In the genomic region with DNA sequence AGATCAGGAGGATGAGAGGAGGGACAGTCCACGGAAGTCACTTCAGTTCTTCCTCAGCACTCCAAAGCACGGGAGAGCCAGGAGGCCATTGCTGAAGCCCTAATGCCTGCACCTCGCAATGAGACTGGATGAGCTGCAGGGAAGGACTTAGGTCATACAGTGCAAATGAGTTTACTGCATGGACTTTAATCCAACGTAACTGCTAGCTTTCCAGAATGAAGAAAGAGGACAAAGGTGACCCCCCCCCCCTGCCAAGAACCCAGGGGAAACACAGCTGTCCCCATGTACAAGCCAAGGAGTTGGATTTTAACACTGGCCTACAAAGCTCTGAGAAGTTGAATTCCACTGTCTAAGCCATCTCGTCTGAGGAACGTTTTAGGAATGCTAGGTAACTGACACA, we compare ENCODE assay signal across 16 mouse cellular contexts. TPM values are rescaled to one million over a fixed set of nuclear protein-coding genes. Genes with fewer than 3 reads are reported as not detected.
A peak's percentile ranks its signal among the peaks of the same experiment; 100 is the strongest.
DNase-seq lines count a peak whose midpoint lies in the region; ATAC-seq and TF ChIP-seq lines count a peak whose summit lies in the region.
"Had no signal": no experiment of that assay in that cellular context is flagged by ENCODE, and none has a peak within 500 bp of the region (broad histone marks: within the 10 kb centered on the region; RNA-seq: fewer than 3 reads in every experiment).

No protein-coding gene starts in this region.

- WGBS in kidney, embryonic 14.5 days, result 71% methylated on average over 6 of the region's 6 CpGs
- WGBS in intestine, postnatal 0 days, result 32% methylated on average over 6 of the region's 6 CpGs
- 69% methylated on average over 6 of the region's 6 CpGs for WGBS in liver, embryonic 16.5 days (ENCODE audit: insufficient replicate concordance)

- TF ChIP-seq POLR2A in bone marrow macrophage, adult 2 months (IDR thresholded peaks at IDR 0.05; ENCODE audit: borderline replicate concordance, low read depth, low read length), result no peak

- DNase-seq in kidney, adult 8-10 months, result peak; percentile 42 to 57
- DNase-seq in thymus, postnatal 25 days, result no peak
- DNase-seq in right cerebral cortex, postnatal 4 days, result no peak
- no peak for DNase-seq in heart, adult 8-10 months (ENCODE audit: low spot score)
- DNase-seq: gastrocnemius, postnatal 36 days; heart, postnatal 14 days; lung, postnatal 14 days; right cerebral cortex, adult 18-20 months had no signal

- no peaks in the 10 kb centered on the region for H3K4me1 ChIP-seq in kidney, embryonic 14.5 days (ENCODE audit: control insufficient read depth, insufficient read depth, low read length)
- H3K4me1 ChIP-seq in bone marrow macrophage, adult 2 months (ENCODE audit: control insufficient read depth, insufficient read depth, low read length), result peaks cover 18% of the 10 kb centered on the region
- peaks cover 18% of the 10 kb centered on the region for H3K4me1 ChIP-seq in intestine, postnatal 0 days (replicated peaks; ENCODE audit: control insufficient read depth, insufficient read depth, low read length)
- H3K4me1 ChIP-seq in liver, embryonic 16.5 days (ENCODE audit: control insufficient read depth, low read depth, low read length), result peaks cover 20% of the 10 kb centered on the region

- H3K4me3 ChIP-seq in kidney, embryonic 14.5 days (ENCODE audit: low read length), result no peak overlapping the region
- no peak overlapping the region for H3K4me3 ChIP-seq in bone marrow macrophage, adult 2 months (ENCODE audit: insufficient read depth, low read length)
- H3K4me3 ChIP-seq in intestine, postnatal 0 days (ENCODE audit: low read depth, low read length), result no peak overlapping the region
- no peak overlapping the region for H3K4me3 ChIP-seq in liver, embryonic 16.5 days (ENCODE audit: low read depth, low read length)
- H3K4me3 ChIP-seq: erythroblast, embryonic 14.5 days; limb, embryonic 10.5 days had no signal

- H3K9ac ChIP-seq in kidney, embryonic 14.5 days (ENCODE audit: low read depth, low read length), result no peak overlapping the region
- no peak overlapping the region for H3K9ac ChIP-seq in intestine, postnatal 0 days (ENCODE audit: low read depth, low read length)
- H3K9ac ChIP-seq in liver, embryonic 16.5 days (ENCODE audit: low read depth, low read length), result no peak overlapping the region

- no peak for TF ChIP-seq CTCF in bone marrow macrophage, adult 2 months (IDR thresholded peaks at IDR 0.05; ENCODE audit: low read depth, low read length)
- TF ChIP-seq CTCF in intestine, postnatal 0 days (IDR thresholded peaks at IDR 0.05; ENCODE audit: low read depth), result no peak

- ATAC-seq in kidney, embryonic 14.5 days (ENCODE audit: low FRiP score, low TSS enrichment), result no peak
- peak; percentile 89 for ATAC-seq in intestine, postnatal 0 days
- peak; percentile 35 for ATAC-seq in liver, embryonic 16.5 days (ENCODE audit: low read depth)

- no peak overlapping the region for H3K27ac ChIP-seq in kidney, embryonic 14.5 days (ENCODE audit: low read depth, low read length)
- 0 out of 2 replicates have a peak overlapping the region, but pooled peaks have one; percentile 7 for H3K27ac ChIP-seq in bone marrow macrophage, adult 2 months (ENCODE audit: insufficient read depth, low read depth, low read length)
- H3K27ac ChIP-seq in intestine, postnatal 0 days (ENCODE audit: low read depth, low read length), result peak overlapping the region; percentile 79
- H3K27ac ChIP-seq in liver, embryonic 16.5 days (ENCODE audit: low read length), result peak overlapping the region; percentile 59
- H3K27ac ChIP-seq: hindbrain, postnatal 0 days; limb, embryonic 10.5 days had no signal

- peaks cover 17% of the 10 kb centered on the region for H3K36me3 ChIP-seq in kidney, embryonic 14.5 days (ENCODE audit: control insufficient read depth, insufficient read depth, low read length)
- no peaks in the 10 kb centered on the region; the same call in 1 of the 2 replicates for H3K36me3 ChIP-seq in intestine, postnatal 0 days (ENCODE audit: control insufficient read depth, insufficient read depth)
- H3K36me3 ChIP-seq in liver, embryonic 16.5 days (ENCODE audit: control insufficient read depth, insufficient read depth), result no peaks in the 10 kb centered on the region; the same call in 1 of the 2 replicates

- no peaks in the 10 kb centered on the region for H3K9me3 ChIP-seq in kidney, embryonic 14.5 days (ENCODE audit: control insufficient read depth, low read length)
- no peaks in the 10 kb centered on the region for H3K9me3 ChIP-seq in intestine, postnatal 0 days (ENCODE audit: control insufficient read depth)
- H3K9me3 ChIP-seq in liver, embryonic 16.5 days (replicated peaks; ENCODE audit: control insufficient read depth, low read length), result no peaks in the 10 kb centered on the region
- H3K9me3 ChIP-seq: limb, embryonic 10.5 days had no signal

- no peaks in the 10 kb centered on the region for H3K27me3 ChIP-seq in kidney, embryonic 14.5 days (ENCODE audit: control insufficient read depth, insufficient read depth, low read length)
- no peaks in the 10 kb centered on the region for H3K27me3 ChIP-seq in intestine, postnatal 0 days (replicated peaks; ENCODE audit: control insufficient read depth, insufficient read depth, low read length)
- no peaks in the 10 kb centered on the region for H3K27me3 ChIP-seq in liver, embryonic 16.5 days (ENCODE audit: control insufficient read depth, insufficient read depth, low read depth, low read length)

- no peak overlapping the region for H3K4me2 ChIP-seq in kidney, embryonic 14.5 days (replicated peaks; ENCODE audit: low read depth, low read length)
- H3K4me2 ChIP-seq in intestine, postnatal 0 days (replicated peaks; ENCODE audit: low read depth), result no peak overlapping the region
- no peak overlapping the region for H3K4me2 ChIP-seq in liver, embryonic 16.5 days (ENCODE audit: low read depth, low read length)
- H3K4me2 ChIP-seq: midbrain, embryonic 11.5 days had no signal

RNA-seq across cellular contexts. Expression of a gene that starts 16.6 kb away (rescaled TPM):
- polyA plus RNA-seq in kidney, embryonic 14.5 days (2014; fragmentation: Nextera tagmentation; extraction: Ambion mirVana), result 30.8 and 42.0 TPM in 2 replicates
- polyA plus RNA-seq in bone marrow macrophage, adult 2 months (2012; ENCODE audit: insufficient read depth, insufficient read length, missing spikeins), result 45.4 and 49.2 TPM in 2 replicates
- polyA plus RNA-seq in intestine, postnatal 0 days (2015; fragmentation: Nextera tagmentation; extraction: Ambion mirVana), result 59.4 and 62.3 TPM in 2 replicates
- polyA plus RNA-seq in liver, embryonic 16.5 days (2015; fragmentation: Nextera tagmentation; extraction: Ambion mirVana), result 17.8 and 18.5 TPM in 2 replicates
- total RNA-seq in heart, adult 8-10 months (2022), result 10 to 100 TPM; 77.0 to 92.6 (median 86.4) TPM

Comparison
In these comparisons a context has a peak if more than half of its experiments do, and no peak if none do; other contexts are left out.
1. DNase-seq: peak in kidney, adult 8-10 months (2 of 2); none in thymus, postnatal 25 days (single experiment), right cerebral cortex, postnatal 4 days (single experiment) and heart, adult 8-10 months (single experiment).